Mouse (Mus musculus) midbrain, embryonic 16.5 days (tissue): ENCODE data around the gene Ulk4. TPM values are rescaled to one million over a fixed set of nuclear protein-coding genes. Genes with fewer than 3 reads are reported as not detected.

Experiments
- ATAC-seq: fragments of 200-750 bp; cut with Nextera tagmentation; 2 replicates; pipeline ENCODE4 v1.8.0; 2017; ENCODE audit warnings: moderate TSS enrichment
- H3K27ac ChIP-seq: fragments of 300-500 bp; sonication (generic); 2 replicates; pipeline ENCODE4 v1.5.1; 2014; ENCODE audit warnings: mild to moderate bottlenecking, low read length, mixed read lengths
- H3K27me3 ChIP-seq: fragments of 300-500 bp; sonication (generic); 2 replicates; pipeline ENCODE4 v1.6.1; 2014; ENCODE audit warnings: low read depth, low read length, mixed read lengths; ENCODE audit not compliant: control insufficient read depth, insufficient read depth
- H3K36me3 ChIP-seq: fragments of 300-500 bp; sonication (generic); 2 replicates; pipeline ENCODE4 v1.6.1; 2014; ENCODE audit warnings: mild to moderate bottlenecking, low read length, moderate library complexity, mixed read lengths; ENCODE audit not compliant: control insufficient read depth, insufficient read depth
- H3K4me1 ChIP-seq: fragments of 300-500 bp; sonication (generic); 2 replicates; pipeline ENCODE4 v1.6.1; 2014; ENCODE audit warnings: mild to moderate bottlenecking, low read length, mixed read lengths; ENCODE audit not compliant: control insufficient read depth, insufficient read depth
- H3K4me2 ChIP-seq: fragments of 300-500 bp; sonication (generic); 2 replicates; pipeline ENCODE4 v1.6.1; 2014; ENCODE audit warnings: mild to moderate bottlenecking, low read length, mixed read lengths
- H3K4me3 ChIP-seq: fragments of 300-500 bp; sonication (generic); 2 replicates; pipeline ENCODE4 v1.5.1; 2014; ENCODE audit warnings: low read depth, mild to moderate bottlenecking, low read length, moderate library complexity, mixed read lengths
- H3K9ac ChIP-seq: fragments of 300-500 bp; sonication (generic); 2 replicates; pipeline ENCODE4 v1.6.1; 2014; ENCODE audit warnings: low read depth, low read length, mixed read lengths
- H3K9me3 ChIP-seq: fragments of 300-500 bp; sonication (generic); replicated peaks from 2 replicates; pipeline ENCODE4 v1.6.1; 2014; ENCODE audit warnings: mild to moderate bottlenecking, low read length, mixed read lengths; ENCODE audit not compliant: control insufficient read depth, poor library complexity, severe bottlenecking
- WGBS: fragments of 180-500 bp; shearing (Covaris S2); extraction: QIAGEN DNeasy Blood & Tissue Kit; methylation state at CpG from one replicate; pipeline ENCODE4 v1.1.7; 2014; 5-methylcytosine and 5-hydroxymethylcytosine counted together
- polyA plus RNA-seq: library from polyadenylated mRNA; unstranded; fragments of >200 nt; fragmentation: Nextera tagmentation; extraction: Ambion mirVana; gene quantifications from 2 replicates; pipeline ENCODE4 v1.2.1, GENCODE M21; 2015

Ulk4 gene
- polyA plus RNA-seq, 1 experiment from 2014 or later = 112 TPM

- Histone ChIP-seq H3K27me3 (no peaks in the 10 kb centered on the region), H3K4me1 (peaks cover 15% of the 10 kb centered on the region), H3K27ac (no peak overlapping the region), H3K4me2 (no peak overlapping the region), H3K9me3 (no peaks in the 10 kb centered on the region), H3K4me3 (no peak overlapping the region), H3K9ac (no peak overlapping the region), H3K36me3 (no peaks in the 10 kb centered on the region)
- WGBS = 48% methylated on average over 9 of the region's 9 CpGs
- peak; percentile 62; the same call in 1 of the 2 replicates for ATAC-seq
Observed at GRCm38 (mm10) chr9:121079388-121080088, 197.5 kb downstream of the Ulk4 start.

GRCm38 (mm10) chr9:121076291-121076690 lies 200.7 kb downstream of the Ulk4 start:
- WGBS = 32% methylated on average over 12 of the region's 12 CpGs
- no peak for ATAC-seq
- Histone ChIP-seq H3K27me3 (no peaks in the 10 kb centered on the region), H3K36me3 (no peaks in the 10 kb centered on the region), H3K4me3 (no peak overlapping the region), H3K27ac (peak overlapping the region; percentile 51), H3K9ac (0 out of 2 replicates have a peak overlapping the region, but pooled peaks have one; percentile 6), H3K9me3 (no peaks in the 10 kb centered on the region), H3K4me2 (peak overlapping the region; percentile 9; the same call in 1 of the 2 replicates), H3K4me1 (peaks cover 7% of the 10 kb centered on the region)

- Histone ChIP-seq H3K9ac (no peak overlapping the region), H3K27me3 (no peaks in the 10 kb centered on the region), H3K27ac (no peak overlapping the region), H3K4me2 (no peak overlapping the region), H3K36me3 (no peaks in the 10 kb centered on the region), H3K4me3 (no peak overlapping the region), H3K4me1 (peaks cover 7% of the 10 kb centered on the region), H3K9me3 (no peaks in the 10 kb centered on the region)
- ATAC-seq = no peak
- WGBS = 85% methylated on average over 4 of the region's 4 CpGs
Observed at GRCm38 (mm10) chr9:121075246-121075645, 201.8 kb downstream of the Ulk4 start.

- 86% methylated on average over 3 of the region's 3 CpGs for WGBS
- Histone ChIP-seq H3K9ac (no peak overlapping the region), H3K4me3 (no peak overlapping the region), H3K4me1 (peaks cover 7% of the 10 kb centered on the region), H3K9me3 (no peaks in the 10 kb centered on the region), H3K36me3 (no peaks in the 10 kb centered on the region), H3K4me2 (no peak overlapping the region), H3K27me3 (no peaks in the 10 kb centered on the region), H3K27ac (no peak overlapping the region)
- no peak for ATAC-seq
Observed at GRCm38 (mm10) chr9:121074726-121075125, 202.3 kb downstream of the Ulk4 start.

- H3K4me3 ChIP-seq = no peak overlapping the region
- H3K27me3 ChIP-seq = no peaks in the 10 kb centered on the region
- H3K9ac ChIP-seq = no peak overlapping the region
- WGBS = 26% methylated on average over 8 of the region's 8 CpGs
- H3K27ac ChIP-seq = no peak overlapping the region
- no peaks in the 10 kb centered on the region for H3K9me3 ChIP-seq
- H3K4me1 ChIP-seq = peaks cover 7% of the 10 kb centered on the region
- H3K4me2 ChIP-seq = no peak overlapping the region
- H3K36me3 ChIP-seq = no peaks in the 10 kb centered on the region
- ATAC-seq = no peak
Observed at GRCm38 (mm10) chr9:121072127-121072757, 204.8 kb downstream of the Ulk4 start.

GRCm38 (mm10) chr9:121071461-121072126 lies 205.4 kb downstream of the Ulk4 start:
- WGBS = 64% methylated on average over 10 of the region's 10 CpGs
- H3K9me3 ChIP-seq = no peaks in the 10 kb centered on the region
- peaks cover 6% of the 10 kb centered on the region for H3K4me1 ChIP-seq
- no peak overlapping the region for H3K4me2 ChIP-seq
- H3K9ac ChIP-seq = no peak overlapping the region
- H3K27ac ChIP-seq = no peak overlapping the region
- no peaks in the 10 kb centered on the region for H3K36me3 ChIP-seq
- H3K27me3 ChIP-seq = no peaks in the 10 kb centered on the region
- H3K4me3 ChIP-seq = no peak overlapping the region
- ATAC-seq = no peak

- H3K4me2 ChIP-seq = no peak overlapping the region
- WGBS = 86% methylated on average over 11 of the region's 11 CpGs
- peaks cover under 1% of the 10 kb centered on the region for H3K4me1 ChIP-seq
- H3K9me3 ChIP-seq = no peaks in the 10 kb centered on the region
- no peak overlapping the region for H3K9ac ChIP-seq
- no peaks in the 10 kb centered on the region for H3K27me3 ChIP-seq
- no peak overlapping the region for H3K4me3 ChIP-seq
- H3K27ac ChIP-seq = no peak overlapping the region
- no peak for ATAC-seq
- no peaks in the 10 kb centered on the region for H3K36me3 ChIP-seq
Observed at GRCm38 (mm10) chr9:121071050-121071449, 205.9 kb downstream of the Ulk4 start.

- WGBS = 88% methylated on average over 5 of the region's 5 CpGs
Observed at GRCm38 (mm10) chr9:121068115-121068514, 208.9 kb downstream of the Ulk4 start.

GRCm38 (mm10) chr9:121067043-121067442 lies 210.0 kb downstream of the Ulk4 start:
- no peak for ATAC-seq
- Histone ChIP-seq H3K36me3 (no peaks in the 10 kb centered on the region), H3K9ac (no peak overlapping the region), H3K9me3 (no peaks in the 10 kb centered on the region), H3K4me3 (no peak overlapping the region), H3K27me3 (no peaks in the 10 kb centered on the region), H3K4me1 (peaks cover 4% of the 10 kb centered on the region; the same call in 1 of the 2 replicates), H3K4me2 (no peak overlapping the region), H3K27ac (no peak overlapping the region)
- 87% methylated on average over 10 of the region's 10 CpGs for WGBS

More at GRCm38 (mm10) chr9:121068115-121068514, 208.9 kb downstream of the Ulk4 start:
- ATAC-seq = no peak
- Histone ChIP-seq H3K4me3 (no peak overlapping the region), H3K36me3 (no peaks in the 10 kb centered on the region), H3K27me3 (no peaks in the 10 kb centered on the region), H3K9ac (no peak overlapping the region), H3K27ac (no peak overlapping the region), H3K4me1 (no peaks in the 10 kb centered on the region), H3K4me2 (no peak overlapping the region), H3K9me3 (no peaks in the 10 kb centered on the region)
